Mouse (Mus musculus): ENCODE measurements around the gene Frmd8. TPM values are rescaled to one million over a fixed set of nuclear protein-coding genes. Genes with fewer than 3 reads are reported as not detected.

The Frmd8 gene
- polyA plus RNA-seq, 1 experiment from 2014 or later: 14.9 TPM

DNA sequence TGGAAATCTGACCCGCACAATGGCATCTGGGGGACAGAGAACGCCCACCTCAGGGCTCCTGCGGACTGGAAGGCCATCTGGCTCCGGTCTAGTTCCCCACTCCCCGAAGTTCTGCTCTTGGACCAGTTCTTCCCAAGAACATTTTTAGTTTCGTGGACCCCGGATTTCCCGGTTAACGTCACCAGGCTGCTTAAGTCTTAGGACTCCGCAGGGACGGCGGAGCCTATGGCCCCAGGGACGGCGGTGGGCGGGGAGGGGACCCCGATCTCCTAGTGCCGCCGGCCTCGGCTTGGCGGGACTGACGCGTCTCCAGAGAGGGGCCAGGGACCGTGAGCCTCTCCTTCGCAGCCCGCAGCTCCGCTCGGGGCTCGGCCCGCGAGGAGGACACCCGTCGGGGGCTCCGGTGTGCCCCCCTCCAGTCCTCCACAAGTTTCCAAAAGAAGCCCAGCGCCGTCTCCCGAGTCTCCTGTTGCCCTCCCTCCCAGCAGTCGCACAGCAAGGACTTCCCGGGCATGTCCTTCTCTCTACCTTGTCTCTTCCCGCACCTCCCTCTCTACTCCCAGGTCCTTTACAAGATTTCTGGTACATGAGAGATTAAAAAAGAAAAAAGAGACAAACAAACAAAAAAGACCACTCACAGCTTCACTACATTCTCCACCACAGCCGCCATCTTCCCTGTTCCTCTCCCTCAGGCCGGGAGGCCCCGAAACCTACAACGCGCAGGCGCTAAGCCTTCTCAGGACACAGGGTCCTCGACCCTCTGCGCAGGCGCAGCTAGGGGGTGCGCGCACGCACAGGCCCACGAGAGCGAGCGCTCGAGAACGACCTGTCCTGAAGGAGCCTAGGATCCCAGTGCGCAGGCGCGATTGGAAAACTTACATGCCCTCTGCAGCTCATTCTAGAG is 37.3 kb upstream of the Frmd8 start:
- Histone ChIP-seq H3K4me1 (replicated peaks; ENCODE audit: control insufficient read depth, insufficient read depth, low read length) (peaks cover 10% of the 10 kb centered on the region), H3K9me3 (ENCODE audit: control insufficient read depth, low read length) (no peaks in the 10 kb centered on the region), H3K4me3 (ENCODE audit: low read depth, low read length) (peak overlapping the region; percentile 90), H3K27me3 (ENCODE audit: control insufficient read depth, insufficient read depth, low read length) (no peaks in the 10 kb centered on the region), H3K4me2 (replicated peaks; ENCODE audit: low read depth, low read length) (peak overlapping the region; percentile 61), H3K27ac (ENCODE audit: low read depth, low read length) (peak overlapping the region; percentile 74), H3K9ac (ENCODE audit: low read depth, low read length) (peak overlapping the region; percentile 92), H3K36me3 (ENCODE audit: control insufficient read depth, insufficient read depth, low read length) (no peaks in the 10 kb centered on the region)
- peak; percentile 100 for DNase-seq (ENCODE audit: low spot score)
- WGBS: under 1% methylated on average over 49 of the region's 59 CpGs
- peak; percentile 94 for ATAC-seq (ENCODE audit: low FRiP score)

DNA sequence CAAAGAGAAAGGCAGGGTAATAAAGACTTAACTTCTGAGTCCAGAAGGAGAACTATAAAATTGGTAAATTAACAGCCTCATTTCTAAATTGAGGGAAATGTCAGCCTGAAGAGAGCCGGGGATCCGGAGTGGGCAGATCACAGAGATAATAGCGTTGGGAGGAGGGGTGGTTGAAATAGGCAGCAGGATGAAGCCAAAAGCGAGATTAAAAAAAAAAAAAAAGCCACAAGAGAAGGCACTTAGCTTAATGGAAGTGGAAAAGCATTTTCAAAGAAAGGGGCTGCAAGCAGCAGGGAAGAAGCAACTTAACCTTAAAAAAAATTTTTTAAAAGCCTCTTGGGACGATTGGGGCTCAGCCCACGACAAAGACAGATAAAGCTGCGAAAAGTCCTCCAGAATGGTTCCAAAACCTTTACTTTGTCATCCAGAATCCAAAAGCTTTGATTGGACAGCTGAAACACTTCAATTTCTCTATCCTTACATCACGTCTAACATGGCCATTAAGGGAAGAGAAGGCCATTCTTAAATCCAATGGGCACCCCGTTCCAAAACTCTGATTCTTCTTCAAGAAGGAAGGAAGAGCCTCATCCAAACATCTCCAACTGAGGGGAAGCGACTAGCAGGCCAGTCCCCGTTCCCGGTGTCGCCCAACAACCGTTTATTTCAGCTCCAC is 36.5 kb upstream of the Frmd8 start:
- peak overlapping the region; percentile 74; the same call in 1 of the 2 replicates for H3K27ac ChIP-seq (ENCODE audit: low read depth, low read length)
- DNase-seq (ENCODE audit: low spot score) (no peak), ATAC-seq (ENCODE audit: low FRiP score) (no peak)
- H3K9me3 ChIP-seq (ENCODE audit: control insufficient read depth, low read length): no peaks in the 10 kb centered on the region
- no peaks in the 10 kb centered on the region for H3K36me3 ChIP-seq (ENCODE audit: control insufficient read depth, insufficient read depth, low read length)
- H3K9ac ChIP-seq (ENCODE audit: low read depth, low read length): peak overlapping the region; percentile 92
- peak overlapping the region; percentile 53 for H3K4me2 ChIP-seq (replicated peaks; ENCODE audit: low read depth, low read length)
- H3K4me1 ChIP-seq (replicated peaks; ENCODE audit: control insufficient read depth, insufficient read depth, low read length): peaks cover 10% of the 10 kb centered on the region
- peak overlapping the region; percentile 90 for H3K4me3 ChIP-seq (ENCODE audit: low read depth, low read length)
- H3K27me3 ChIP-seq (ENCODE audit: control insufficient read depth, insufficient read depth, low read length): no peaks in the 10 kb centered on the region
- 9% methylated on average over 14 of the region's 14 CpGs for WGBS

DNA sequence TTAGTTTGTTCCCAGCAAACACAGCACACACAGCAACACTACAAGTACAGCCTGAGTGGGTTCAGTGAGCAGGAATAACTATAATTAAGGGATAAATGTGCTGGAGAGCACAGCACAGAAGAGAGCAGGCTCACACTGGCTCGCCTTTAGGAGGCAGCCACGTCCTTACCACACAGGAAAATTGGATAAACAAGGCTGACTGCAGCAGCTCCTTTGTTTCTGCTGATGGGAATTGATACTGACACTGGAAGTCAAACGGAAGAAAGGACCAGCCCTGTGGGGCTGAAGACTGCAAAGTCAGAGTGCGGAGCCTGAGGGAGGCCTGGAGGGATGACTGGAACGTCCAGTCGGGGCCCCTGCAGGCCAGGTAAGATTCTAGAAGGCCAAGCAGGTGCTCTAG is 35.1 kb upstream of the Frmd8 start:
- Histone ChIP-seq H3K4me3 (ENCODE audit: low read depth, low read length) (no peak overlapping the region), H3K27ac (ENCODE audit: low read depth, low read length) (no peak overlapping the region), H3K9me3 (ENCODE audit: control insufficient read depth, low read length) (no peaks in the 10 kb centered on the region), H3K4me1 (replicated peaks; ENCODE audit: control insufficient read depth, insufficient read depth, low read length) (peaks cover 10% of the 10 kb centered on the region), H3K27me3 (ENCODE audit: control insufficient read depth, insufficient read depth, low read length) (no peaks in the 10 kb centered on the region), H3K36me3 (ENCODE audit: control insufficient read depth, insufficient read depth, low read length) (no peaks in the 10 kb centered on the region), H3K9ac (ENCODE audit: low read depth, low read length) (no peak overlapping the region; the same call in 1 of the 2 replicates), H3K4me2 (replicated peaks; ENCODE audit: low read depth, low read length) (peak overlapping the region; percentile 1)
- 76% methylated on average over 6 of the region's 6 CpGs for WGBS
- ATAC-seq (ENCODE audit: low FRiP score) (no peak), DNase-seq (ENCODE audit: low spot score) (no peak)

DNA sequence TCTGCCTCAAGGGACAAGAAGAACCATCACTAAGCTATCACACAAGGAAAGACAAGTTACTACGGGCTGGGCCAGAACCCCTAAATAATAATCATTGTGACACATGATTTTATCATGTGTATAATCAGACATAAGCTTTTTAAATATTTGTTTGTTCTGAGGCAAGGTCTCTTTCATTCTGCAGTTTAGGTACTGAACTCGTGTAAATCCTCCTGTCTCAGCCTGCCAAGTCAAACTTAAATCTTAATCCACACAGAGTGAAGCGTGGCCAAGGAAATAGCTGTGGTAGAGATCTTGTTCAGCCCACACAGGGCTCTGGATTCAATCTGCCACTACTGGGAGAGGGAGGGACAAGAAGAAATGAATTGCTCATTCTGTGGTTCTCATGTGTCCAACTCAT is 32.2 kb upstream of the Frmd8 start:
- Histone ChIP-seq H3K4me3 (ENCODE audit: low read depth, low read length) (no peak overlapping the region), H3K27me3 (ENCODE audit: control insufficient read depth, insufficient read depth, low read length) (no peaks in the 10 kb centered on the region), H3K9me3 (ENCODE audit: control insufficient read depth, low read length) (no peaks in the 10 kb centered on the region), H3K4me1 (replicated peaks; ENCODE audit: control insufficient read depth, insufficient read depth, low read length) (peaks cover 6% of the 10 kb centered on the region; the same call in 1 of the 2 replicates), H3K36me3 (ENCODE audit: control insufficient read depth, insufficient read depth, low read length) (peaks cover 11% of the 10 kb centered on the region), H3K9ac (ENCODE audit: low read depth, low read length) (no peak overlapping the region), H3K4me2 (replicated peaks; ENCODE audit: low read depth, low read length) (no peak overlapping the region), H3K27ac (ENCODE audit: low read depth, low read length) (no peak overlapping the region)
- WGBS: 95% methylated on average over 3 of the region's 3 CpGs
- ATAC-seq (ENCODE audit: low FRiP score) (no peak), DNase-seq (ENCODE audit: low spot score) (no peak)

DNA sequence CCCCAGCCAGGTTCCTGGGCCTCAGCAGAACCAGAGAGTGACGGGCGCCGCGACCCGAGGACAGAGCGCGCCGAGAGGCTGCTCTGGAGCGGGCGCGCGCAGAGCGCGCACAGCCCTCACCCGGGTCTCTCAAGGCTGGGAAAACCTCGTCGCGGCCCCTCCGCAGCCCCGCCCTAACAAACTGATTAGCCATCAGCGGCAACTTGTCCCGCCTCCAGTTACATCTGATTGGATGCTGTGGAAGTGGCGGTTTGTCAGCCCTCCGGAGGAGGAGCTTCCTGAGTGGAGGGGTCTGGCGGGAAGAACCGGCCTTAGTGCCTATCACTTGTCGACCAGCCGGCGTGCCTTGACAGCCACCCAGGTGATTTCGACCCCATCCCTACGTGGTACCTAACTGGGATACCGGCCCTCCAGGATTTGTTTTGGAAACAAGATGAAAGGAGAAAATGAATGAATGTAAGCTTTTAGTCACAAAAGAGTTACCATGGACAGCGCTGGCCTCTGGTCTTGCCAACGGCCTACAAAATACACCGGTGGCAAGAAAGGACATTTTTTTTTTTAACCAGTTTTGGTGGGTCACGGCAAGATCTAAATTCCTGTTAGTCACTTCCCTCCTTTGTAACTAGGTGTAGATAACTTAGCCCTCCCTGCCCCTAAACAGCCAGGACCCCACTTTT is 19.1 kb upstream of the Frmd8 start, which contains the start of gene Tigd3:
TSS of gene Tigd3 (minus strand) at position 148 of the 677 bp plus-strand sequence.
- WGBS: 5% methylated on average over 36 of the region's 36 CpGs
- peak; percentile 97 for ATAC-seq (ENCODE audit: low FRiP score)
- H3K9me3 ChIP-seq (ENCODE audit: control insufficient read depth, low read length): no peaks in the 10 kb centered on the region

DNA sequence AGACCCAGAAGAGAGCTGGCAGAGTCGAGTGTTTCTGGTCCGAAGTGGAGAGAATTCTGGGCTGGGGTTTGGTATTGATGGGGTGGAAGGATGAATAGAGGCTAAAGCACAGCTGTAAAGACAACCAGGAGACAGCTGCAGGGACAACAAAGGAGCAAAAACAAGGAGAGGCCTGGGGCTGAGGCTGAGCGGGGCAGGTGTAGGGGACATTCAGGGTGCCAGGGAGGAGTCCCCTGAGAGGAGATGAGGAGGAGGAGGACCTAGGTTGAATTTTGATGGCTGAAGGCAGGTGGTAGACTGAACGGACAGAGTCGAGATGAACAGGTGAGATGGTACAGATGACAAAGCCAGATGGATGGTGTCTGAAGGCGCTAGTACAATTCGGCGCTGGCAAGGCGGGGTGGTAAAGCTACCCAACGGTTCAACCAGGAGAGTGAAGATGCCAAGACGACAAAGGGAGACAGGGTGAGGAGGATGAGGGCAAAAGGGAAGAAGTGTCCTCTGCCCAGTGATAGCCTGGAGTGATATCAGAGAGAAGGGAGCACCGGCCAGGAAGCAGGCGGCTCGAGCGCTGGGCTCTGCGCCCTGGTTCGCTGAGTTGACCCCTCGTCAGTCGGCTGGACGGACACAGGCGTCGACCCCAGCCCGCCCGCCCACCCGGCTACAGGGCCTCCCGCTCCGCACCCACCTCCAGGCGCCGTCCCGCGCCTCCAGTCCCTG is 18.4 kb upstream of the Frmd8 start:
- ATAC-seq (ENCODE audit: low FRiP score) (peak; percentile 69; the same call in 1 of the 2 replicates), DNase-seq (ENCODE audit: low spot score) (no peak)
- Histone ChIP-seq H3K4me1 (replicated peaks; ENCODE audit: control insufficient read depth, insufficient read depth, low read length) (peaks cover 2% of the 10 kb centered on the region; the same call in 1 of the 2 replicates), H3K9ac (ENCODE audit: low read depth, low read length) (peak overlapping the region; percentile 74), H3K36me3 (ENCODE audit: control insufficient read depth, insufficient read depth, low read length) (peaks cover 7% of the 10 kb centered on the region; the same call in 1 of the 2 replicates), H3K4me3 (ENCODE audit: low read depth, low read length) (peak overlapping the region; percentile 64), H3K9me3 (ENCODE audit: control insufficient read depth, low read length) (no peaks in the 10 kb centered on the region), H3K4me2 (replicated peaks; ENCODE audit: low read depth, low read length) (peak overlapping the region; percentile 78), H3K27me3 (ENCODE audit: control insufficient read depth, insufficient read depth, low read length) (no peaks in the 10 kb centered on the region), H3K27ac (ENCODE audit: low read depth, low read length) (peak overlapping the region; percentile 47; the same call in 1 of the 2 replicates)
- WGBS: 8% methylated on average over 31 of the region's 31 CpGs

More for the DNA sequence above, 19.1 kb upstream of the Frmd8 start, which contains the start of gene Tigd3:
- peaks cover 2% of the 10 kb centered on the region; the same call in 1 of the 2 replicates for H3K4me1 ChIP-seq (replicated peaks; ENCODE audit: control insufficient read depth, insufficient read depth, low read length)
- peak within 1 kb of the TSS; percentile 74 for H3K9ac ChIP-seq (ENCODE audit: low read depth, low read length)
- peak; percentile 97 for DNase-seq (ENCODE audit: low spot score)
- peak within 1 kb of the TSS; percentile 47; the same call in 1 of the 2 replicates for H3K27ac ChIP-seq (ENCODE audit: low read depth, low read length)
- H3K36me3 ChIP-seq (ENCODE audit: control insufficient read depth, insufficient read depth, low read length): peaks cover 11% of the 10 kb centered on the region; the same call in 1 of the 2 replicates
- peak within 1 kb of the TSS; percentile 78 for H3K4me2 ChIP-seq (replicated peaks; ENCODE audit: low read depth, low read length)
- H3K4me3 ChIP-seq (ENCODE audit: low read depth, low read length): peak within 1 kb of the TSS; percentile 64
- H3K27me3 ChIP-seq (ENCODE audit: control insufficient read depth, insufficient read depth, low read length): no peaks in the 10 kb centered on the region

DNA sequence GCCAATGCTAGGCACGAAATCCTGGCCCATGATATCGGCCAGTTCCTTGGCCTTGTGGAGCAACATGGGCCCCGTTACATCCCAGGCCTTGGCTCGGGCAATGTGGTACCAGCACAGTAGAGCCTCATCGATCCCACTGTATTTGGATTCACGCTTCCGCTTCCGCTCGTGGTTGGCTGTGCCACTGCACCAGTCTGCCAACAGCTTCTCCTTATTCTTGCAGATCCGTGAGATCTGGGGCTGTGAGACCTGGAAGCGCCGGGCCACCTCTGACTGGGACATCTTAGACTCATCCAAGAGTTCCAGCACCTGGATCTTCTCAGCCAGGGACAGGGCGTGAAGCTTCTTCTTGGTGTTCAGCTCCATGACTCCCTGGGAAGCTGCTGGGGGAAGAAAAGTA is 17.7 kb upstream of the Frmd8 start:
- no peak for DNase-seq (ENCODE audit: low spot score)
- peak overlapping the region; percentile 64 for H3K4me3 ChIP-seq (ENCODE audit: low read depth, low read length)
- H3K9me3 ChIP-seq (ENCODE audit: control insufficient read depth, low read length): no peaks in the 10 kb centered on the region
- WGBS: 91% methylated on average over 13 of the region's 13 CpGs
- H3K36me3 ChIP-seq (ENCODE audit: control insufficient read depth, insufficient read depth, low read length): peaks cover 4% of the 10 kb centered on the region; the same call in 1 of the 2 replicates
- peak overlapping the region; percentile 78; the same call in 1 of the 2 replicates for H3K4me2 ChIP-seq (replicated peaks; ENCODE audit: low read depth, low read length)
- peaks cover 2% of the 10 kb centered on the region; the same call in 1 of the 2 replicates for H3K4me1 ChIP-seq (replicated peaks; ENCODE audit: control insufficient read depth, insufficient read depth, low read length)
- H3K27me3 ChIP-seq (ENCODE audit: control insufficient read depth, insufficient read depth, low read length): no peaks in the 10 kb centered on the region
- no peak for ATAC-seq (ENCODE audit: low FRiP score)
- H3K27ac ChIP-seq (ENCODE audit: low read depth, low read length): no peak overlapping the region
- H3K9ac ChIP-seq (ENCODE audit: low read depth, low read length): peak overlapping the region; percentile 74
